Mouse (Mus musculus) heart, postnatal 10 days (tissue): ENCODE results near the gene Mab21l2. TPM values are rescaled to one million over a fixed set of nuclear protein-coding genes. Genes with fewer than 3 reads are reported as not detected.

Experiments
- DNase-seq, 2 experiments: peaks; one replicate each; pipeline ENCODE4 v3.0.0; 2021
- intact Hi-C: fragments of 180-260 bp; cut with DNase I; formaldehyde crosslinking; loops from one replicate; pipeline ENCODE4 v1.15.1; 2025
- total RNA-seq, 2 experiments: library from RNA; stranded (reverse); gene quantifications; 2 replicates each; pipeline ENCODE4 v1.2.3; 2021

The Mab21l2 gene
- total RNA-seq: under 1 TPM; 0.10 to 0.31 TPM

- peak; percentile 28 to 35 for DNase-seq
- intact Hi-C loops: loop anchor here (5.0 kb wide), 1 partner anchor 214 kb away; no protein-coding TSS in a partner anchor
Measured at GRCm38 (mm10) chr3:86548091-86549015, at the start of gene Mab21l2. Gene Mab21l2, minus strand, starts transcription at chr3:86548629.

DNA sequence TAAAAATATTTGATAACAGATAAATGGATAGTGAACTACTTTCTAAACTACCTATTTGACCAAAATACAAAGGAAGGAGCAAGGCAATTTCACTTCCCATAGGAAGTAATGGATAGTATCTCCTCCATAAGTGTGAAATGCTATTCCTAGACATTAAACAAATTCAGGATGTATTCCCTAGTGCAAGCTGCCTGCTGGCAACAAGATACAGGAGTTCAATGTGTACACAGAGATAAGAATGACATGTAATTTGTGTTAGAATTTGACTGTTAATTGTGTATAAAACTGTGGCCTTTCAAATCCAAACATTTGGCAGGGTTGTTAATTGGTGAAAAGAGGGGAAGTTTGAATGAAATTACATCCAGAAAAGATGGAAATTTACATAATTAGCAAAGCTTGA lies 26.9 kb upstream of the Mab21l2 start:
- intact Hi-C loops: no loop called here
- no peak for DNase-seq

DNA sequence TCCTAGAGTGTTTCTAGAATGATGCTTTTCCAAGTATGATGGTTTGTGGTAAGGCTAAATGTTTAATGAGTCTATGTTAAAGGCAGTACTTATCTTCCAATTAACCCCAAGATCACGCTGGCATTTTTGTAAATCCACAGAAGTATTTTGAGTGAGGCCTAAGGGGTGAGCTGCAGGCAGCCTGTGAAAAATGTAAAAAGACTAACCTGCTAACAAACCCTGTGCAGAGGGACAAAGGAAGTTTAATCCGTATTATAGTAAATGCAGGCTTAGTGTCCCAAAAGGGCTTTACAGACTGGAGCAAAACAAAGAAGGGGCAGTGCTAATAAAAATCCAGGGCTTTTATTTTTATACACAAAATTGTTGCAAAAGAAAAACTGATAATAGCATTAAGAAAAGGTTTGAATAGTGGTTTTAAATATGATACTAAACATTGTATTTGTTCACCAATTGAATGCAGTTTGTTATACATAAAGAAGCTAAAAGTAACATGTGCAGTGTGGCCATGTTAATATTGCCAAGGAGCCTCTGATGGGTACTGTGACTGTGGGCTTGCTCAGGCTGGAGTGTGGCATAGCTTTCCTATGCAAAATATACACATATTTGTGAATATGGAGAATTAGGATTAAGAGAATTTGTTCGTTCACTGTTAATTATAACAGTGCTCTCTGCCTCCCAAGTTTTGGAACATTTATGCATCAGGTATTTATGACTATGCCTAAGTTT lies 24.3 kb upstream of the Mab21l2 start:
- no peak for DNase-seq
- intact Hi-C loops: no loop called here

DNA sequence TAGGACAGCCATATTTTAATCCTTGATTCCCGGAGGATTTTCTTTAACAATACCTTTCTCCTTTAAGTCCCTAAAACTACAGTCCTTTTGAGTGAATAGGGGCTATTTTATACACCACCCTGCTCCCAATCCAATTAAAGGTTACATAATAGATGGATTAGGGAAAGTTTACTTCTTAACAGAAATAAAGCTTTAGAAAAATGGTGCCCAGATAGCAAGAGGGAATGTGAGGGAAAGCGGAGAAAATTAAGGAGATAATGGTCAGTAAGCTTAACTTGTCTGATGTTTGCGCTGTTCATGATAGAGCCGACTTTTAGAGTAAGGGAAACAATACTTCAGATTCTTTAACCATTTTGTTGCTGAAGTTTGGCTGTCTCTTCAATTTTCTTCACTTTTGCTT lies 23.1 kb upstream of the Mab21l2 start:
- intact Hi-C loops: no loop called here
- no peak for DNase-seq

DNA sequence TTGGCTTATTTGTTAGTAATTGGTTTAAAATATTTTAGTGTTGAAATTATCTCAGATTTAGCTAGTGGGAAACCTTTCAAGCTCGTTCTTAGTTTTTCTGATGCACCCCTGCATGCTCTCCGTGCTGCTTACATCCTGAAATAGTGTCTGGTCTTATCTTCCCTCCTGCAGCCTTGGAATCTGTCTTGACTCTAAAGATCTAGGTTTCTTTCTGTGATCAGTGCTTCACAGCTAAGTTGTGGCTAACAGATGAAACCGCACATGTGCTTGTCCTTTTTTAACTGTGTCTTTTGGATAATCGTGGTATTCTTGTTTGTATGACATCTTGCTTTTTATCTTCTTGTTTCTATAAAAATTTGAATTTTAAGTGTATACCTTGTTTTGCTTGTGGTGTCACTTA lies 18.9 kb upstream of the Mab21l2 start:
- intact Hi-C loops: no loop called here

GRCm38 (mm10) chr3:86561396-86561795 lies 13.0 kb upstream of the Mab21l2 start:
- intact Hi-C loops: no loop called here
- no peak for DNase-seq

More for the DNA sequence above, 18.9 kb upstream of the Mab21l2 start:
- no peak for DNase-seq

GRCm38 (mm10) chr3:86561023-86561344 lies 12.6 kb upstream of the Mab21l2 start:
- DNase-seq: no peak
- intact Hi-C loops: no loop called here

DNA sequence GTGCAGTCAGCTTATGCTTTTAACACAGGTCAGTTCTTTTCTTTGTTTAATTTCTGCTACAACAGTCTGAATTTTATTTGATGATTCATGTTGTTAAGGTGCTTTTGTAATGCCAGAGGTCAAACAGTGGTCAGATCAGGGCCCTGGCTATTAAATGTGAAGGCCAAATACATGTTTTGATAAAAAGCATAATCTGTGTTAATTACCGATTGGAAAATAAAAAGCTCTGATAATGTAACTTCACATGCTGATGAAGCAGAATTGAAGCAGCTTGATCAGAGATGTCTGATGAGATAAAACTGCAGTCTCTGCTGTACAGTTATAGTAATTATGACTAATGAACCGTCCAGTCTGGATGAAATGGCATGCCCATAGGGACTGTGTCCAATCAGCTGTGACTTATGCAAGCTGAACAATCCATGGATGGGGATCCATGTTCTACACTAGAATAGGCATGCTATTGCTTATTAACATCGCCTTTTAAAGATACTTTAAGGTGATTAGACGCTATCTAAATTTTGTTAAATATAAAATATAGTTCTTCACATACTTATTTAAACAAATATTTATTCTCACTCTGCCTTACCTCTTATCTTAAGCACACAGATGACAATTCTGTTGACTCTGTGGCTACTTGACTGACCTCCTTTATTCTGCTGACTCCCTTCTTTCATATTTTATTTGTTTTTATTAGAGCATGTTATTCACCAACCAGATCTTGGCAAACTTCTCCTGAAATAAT lies 12.0 kb upstream of the Mab21l2 start:
- DNase-seq: no peak
- intact Hi-C loops: no loop called here

DNA sequence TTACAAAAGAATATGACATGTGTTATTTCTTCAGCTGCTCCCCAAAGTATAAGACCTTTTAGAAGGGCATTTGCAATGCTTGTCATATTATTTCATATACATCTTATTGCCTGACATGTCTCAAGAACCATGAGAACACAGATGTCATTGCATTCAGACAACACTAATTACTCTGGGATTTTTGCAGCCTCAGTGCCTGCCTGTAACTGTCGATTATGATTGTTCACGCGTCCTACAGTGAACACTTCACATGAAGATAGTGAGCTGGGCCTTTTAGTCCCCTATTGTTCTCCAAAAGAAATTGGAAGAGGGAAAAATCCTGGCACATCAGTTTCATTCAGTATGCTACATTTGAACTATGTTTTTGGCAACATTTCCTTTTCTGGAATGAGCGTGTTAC lies 11.2 kb upstream of the Mab21l2 start:
- DNase-seq: no peak
- intact Hi-C loops: no loop called here

- intact Hi-C loops: no loop called here
- DNase-seq: no peak
Measured at GRCm38 (mm10) chr3:86558976-86559375, 10.5 kb upstream of the Mab21l2 start.

DNA sequence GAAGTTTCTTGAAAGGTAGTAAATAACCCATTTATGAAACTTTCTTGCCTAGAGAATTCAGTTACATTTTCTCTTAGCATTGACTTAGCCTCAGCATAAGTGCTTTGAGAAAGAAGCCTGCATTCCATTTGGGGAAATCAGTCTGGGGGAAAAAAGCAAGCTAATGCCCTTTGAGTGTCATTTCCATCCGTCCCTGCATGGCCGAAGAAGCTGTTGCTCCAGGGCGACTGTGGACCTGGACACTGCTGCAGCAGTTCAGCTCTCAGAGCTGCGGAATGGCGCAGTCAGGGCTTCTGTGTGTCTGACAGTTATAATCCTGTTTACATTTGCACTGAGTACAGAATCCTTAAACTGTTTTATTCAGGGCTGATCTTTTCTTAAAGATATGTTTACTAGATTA lies 3.7 kb upstream of the Mab21l2 start:
- intact Hi-C loops: no loop called here
- no peak for DNase-seq

GRCm38 (mm10) chr3:86551011-86551728 lies 2.7 kb upstream of the Mab21l2 start:
- intact Hi-C loops: no loop called here
- DNase-seq: no peak

DNA sequence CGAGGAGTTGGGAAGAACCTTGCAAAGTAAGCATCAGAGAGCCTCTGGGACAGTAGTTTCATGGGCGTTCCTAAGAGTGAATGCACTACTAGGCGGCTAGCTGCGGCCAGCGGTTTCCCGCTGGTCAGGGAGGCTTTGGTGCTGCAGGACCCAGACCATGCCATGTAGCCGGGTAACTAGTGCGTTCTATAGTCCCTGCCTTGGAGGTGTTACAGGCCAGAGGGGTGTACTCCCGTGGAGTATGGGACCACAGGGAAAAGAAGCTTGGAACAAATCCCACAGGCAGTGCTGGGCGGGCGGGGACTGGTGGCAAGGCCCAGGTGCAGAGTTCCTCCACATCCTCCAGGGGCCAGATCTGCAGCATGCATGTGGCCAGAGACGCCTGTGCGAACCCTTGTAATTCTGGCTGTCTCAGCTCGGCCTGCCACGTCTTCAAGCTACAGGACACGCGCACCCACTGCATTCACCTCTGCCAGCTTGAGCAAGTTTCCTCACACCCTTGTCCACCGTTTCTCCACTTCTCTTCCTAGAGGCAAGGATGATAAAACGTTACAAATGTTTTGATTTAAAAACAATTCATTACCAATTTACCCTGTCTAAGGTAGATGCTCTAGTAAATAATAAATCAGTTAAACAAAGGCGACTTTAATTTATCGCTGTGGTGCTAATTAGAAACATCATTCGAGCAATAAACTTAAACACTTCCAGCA lies 2.0 kb upstream of the Mab21l2 start:
- peak; percentile 8 to 16 for DNase-seq
- intact Hi-C loops: no loop called here

DNA sequence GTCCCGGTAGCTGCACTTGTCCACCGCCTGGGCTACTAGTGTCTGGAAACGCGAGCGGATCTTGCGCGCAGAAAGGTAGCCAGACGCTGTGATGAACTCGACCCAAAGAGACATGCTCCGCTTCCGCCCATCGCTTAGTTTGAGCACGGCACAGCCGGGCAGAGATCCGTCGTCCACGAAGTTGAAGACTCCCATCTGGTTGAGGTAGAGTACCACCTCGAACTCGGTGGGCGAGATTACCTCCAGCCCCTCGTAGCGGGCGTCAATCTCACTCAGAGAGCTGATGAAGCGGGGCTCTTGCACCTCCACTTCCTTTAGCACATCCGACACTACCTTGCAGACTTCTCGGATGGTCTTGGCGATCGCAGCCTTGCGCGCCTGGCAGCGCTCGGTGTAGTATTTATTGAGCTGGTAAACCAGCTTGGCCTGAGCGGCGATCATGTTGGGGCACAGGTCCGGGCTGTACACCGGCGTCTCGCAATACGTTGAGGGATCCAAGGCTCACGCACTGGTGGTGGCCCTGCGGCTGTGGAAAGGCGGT lies 1.1 kb downstream of the Mab21l2 start:
- intact Hi-C loops: loop anchor here (5.0 kb wide), 1 partner anchor 215 kb away; no protein-coding TSS in a partner anchor
- DNase-seq: peak; percentile 31 to 50

- DNase-seq: peak; percentile 67 to 70
- intact Hi-C loops: loop anchor here (5.0 kb wide), 1 partner anchor 216 kb away; no protein-coding TSS in a partner anchor
Measured at GRCm38 (mm10) chr3:86546471-86547250, 1.8 kb downstream of the Mab21l2 start.

DNA sequence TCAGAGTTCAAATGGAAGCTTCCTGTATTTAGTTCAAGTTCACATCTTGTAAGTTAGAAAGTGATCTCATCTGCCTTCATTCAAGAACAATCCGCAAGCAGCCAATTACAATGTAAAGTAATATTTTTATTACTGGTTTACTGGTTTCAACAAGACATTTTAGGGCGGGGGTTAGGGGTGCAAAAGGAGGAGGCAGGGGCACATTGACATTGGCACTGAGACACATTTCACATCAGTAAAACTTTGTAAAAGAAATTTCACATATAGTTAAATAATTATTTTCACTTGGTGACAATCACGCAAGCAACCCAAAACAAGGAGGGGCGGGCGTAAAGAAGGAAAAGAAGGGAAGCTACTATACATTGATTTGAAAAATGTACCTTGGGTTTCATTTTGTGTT lies 2.5 kb downstream of the Mab21l2 start:
- peak; percentile 33 to 39 for DNase-seq
- intact Hi-C loops: loop anchor here (5.0 kb wide), 1 partner anchor 216 kb away; no protein-coding TSS in a partner anchor

GRCm38 (mm10) chr3:86544785-86545184 lies 3.6 kb downstream of the Mab21l2 start:
- intact Hi-C loops: loop anchor here (5.0 kb wide), 1 partner anchor 218 kb away; no protein-coding TSS in a partner anchor
- peak in 1 of 2 experiments; percentile 11 for DNase-seq

GRCm38 (mm10) chr3:86541863-86542397 lies 6.5 kb downstream of the Mab21l2 start:
- no peak for DNase-seq
- intact Hi-C loops: no loop called here
